Mouse (Mus musculus) megakaryocyte, adult 5-6 weeks (primary cell): Measurements from ENCODE around the gene Susd3. TPM values are rescaled to one million over a fixed set of nuclear protein-coding genes. Genes with fewer than 3 reads are reported as not detected.

ENCODE experiments used
- ATAC-seq: 2 replicates; pipeline ENCODE4 v1.8.0; 2016; ENCODE audit warnings: mild to moderate bottlenecking, inconsistent platforms; ENCODE audit not compliant: poor library complexity, severe bottlenecking
- total RNA-seq, 2 experiments: library from RNA; stranded (forward) in 1 of 2; stranded (reverse) in 1 of 2; fragments of 153-499, 151-499 nt in 1 of 2; fragments of 221-1000, 200-1000 nt in 1 of 2; gene quantifications; 2 replicates each; pipeline versions ENCODE4 v1.2.3 to v1.2.4; 2015 to 2017

The Susd3 gene
- total RNA-seq, 2 experiments from 2014 or later: 42.3 to 49.1 TPM

GRCm38 (mm10) chr13:49247232-49247739 is 1.2 kb downstream of the Susd3 start:
- no peak for ATAC-seq

- no peak for ATAC-seq
Measured at GRCm38 (mm10) chr13:49246626-49247025, 1.9 kb downstream of the Susd3 start.

GRCm38 (mm10) chr13:49246011-49246410 is 2.5 kb downstream of the Susd3 start:
- no peak for ATAC-seq

GRCm38 (mm10) chr13:49245251-49245650 is 3.3 kb downstream of the Susd3 start:
- no peak for ATAC-seq

GRCm38 (mm10) chr13:49243492-49243891 is 5.0 kb downstream of the Susd3 start:
- ATAC-seq: no peak

- peak; percentile 95 for ATAC-seq
Measured at GRCm38 (mm10) chr13:49242321-49243065, 6.0 kb downstream of the Susd3 start.

GRCm38 (mm10) chr13:49238737-49239136 is 9.8 kb downstream of the Susd3 start:
- no peak for ATAC-seq

- ATAC-seq: no peak
Measured at GRCm38 (mm10) chr13:49237617-49238016, 10.9 kb downstream of the Susd3 start.

GRCm38 (mm10) chr13:49234711-49235110 is 13.8 kb downstream of the Susd3 start:
- no peak for ATAC-seq

- ATAC-seq: no peak
Measured at GRCm38 (mm10) chr13:49233792-49234572, 14.5 kb downstream of the Susd3 start.

- peak; percentile 66 for ATAC-seq
Measured at GRCm38 (mm10) chr13:49225633-49226032, 22.9 kb downstream of the Susd3 start.

GRCm38 (mm10) chr13:49225159-49225558 is 23.3 kb downstream of the Susd3 start:
- peak; percentile 27; the same call in 1 of the 2 replicates for ATAC-seq

GRCm38 (mm10) chr13:49224729-49225128 is 23.8 kb downstream of the Susd3 start:
- ATAC-seq: no peak

- no peak for ATAC-seq
Measured at GRCm38 (mm10) chr13:49224314-49224713, 24.2 kb downstream of the Susd3 start.

- no peak for ATAC-seq
Measured at GRCm38 (mm10) chr13:49220912-49221311, 27.6 kb downstream of the Susd3 start.

- no peak for ATAC-seq
Measured at GRCm38 (mm10) chr13:49219367-49219766, 29.1 kb downstream of the Susd3 start.

- ATAC-seq: no peak
Measured at GRCm38 (mm10) chr13:49218651-49219050, 29.9 kb downstream of the Susd3 start.

- ATAC-seq: no peak
Measured at GRCm38 (mm10) chr13:49216808-49217561, 31.5 kb downstream of the Susd3 start.

GRCm38 (mm10) chr13:49216220-49216552 is 32.3 kb downstream of the Susd3 start:
- peak; percentile 36 for ATAC-seq

- peak; percentile 86 for ATAC-seq
Measured at GRCm38 (mm10) chr13:49215504-49216219, 32.8 kb downstream of the Susd3 start, which contains the start of gene Card19. Gene Card19, minus strand, starts transcription at chr13:49216037.

GRCm38 (mm10) chr13:49215128-49215503 is 33.4 kb downstream of the Susd3 start:
- no peak for ATAC-seq
